Mouse (Mus musculus) retina, embryonic 14.5 days (tissue): ENCODE measurements around the gene Gm30302.
"Not testable (repeated sequence)": the region's sequence is repeated elsewhere in the genome, so short reads cannot be mapped to it uniquely, and the experiment has no call there.

Source experiments
- DNase-seq: peaks from one replicate; pipeline ENCODE4 v3.0.0-alpha.2; 2015; ENCODE audit warnings: low spot score

Gm30302 gene

GRCm38 (mm10) chr13:49798901-49799300, at the start of gene Gm30302:
Gene Gm30302 (minus strand): TSS chr13:49799001.
- DNase-seq: no peak

GRCm38 (mm10) chr13:49846751-49847150, 48.0 kb upstream of the Gm30302 start:
- no peak for DNase-seq

GRCm38 (mm10) chr13:49846141-49846540, 47.3 kb upstream of the Gm30302 start:
- DNase-seq: no peak

GRCm38 (mm10) chr13:49845663-49846062, 46.9 kb upstream of the Gm30302 start:
- no peak for DNase-seq

- no peak for DNase-seq
Measured at GRCm38 (mm10) chr13:49844071-49844470, 45.3 kb upstream of the Gm30302 start.

GRCm38 (mm10) chr13:49841186-49841585, 42.4 kb upstream of the Gm30302 start:
- DNase-seq: no peak

GRCm38 (mm10) chr13:49830355-49830754, 31.6 kb upstream of the Gm30302 start:
- no peak for DNase-seq

- no peak for DNase-seq
Measured at GRCm38 (mm10) chr13:49825300-49825699, 26.5 kb upstream of the Gm30302 start.

GRCm38 (mm10) chr13:49814958-49815357, 16.2 kb upstream of the Gm30302 start:
- no peak for DNase-seq

GRCm38 (mm10) chr13:49814420-49814819, 15.6 kb upstream of the Gm30302 start:
- DNase-seq: no peak

- DNase-seq: no peak
Measured at GRCm38 (mm10) chr13:49807146-49807545, 8.3 kb upstream of the Gm30302 start.

- no peak for DNase-seq
Measured at GRCm38 (mm10) chr13:49788563-49789393, 10.0 kb downstream of the Gm30302 start.

GRCm38 (mm10) chr13:49783899-49784298, 14.9 kb downstream of the Gm30302 start:
- DNase-seq: no peak

- not testable (repeated sequence) for DNase-seq
Measured at GRCm38 (mm10) chr13:49771536-49771935, 27.3 kb downstream of the Gm30302 start.

GRCm38 (mm10) chr13:49769111-49769510, 29.7 kb downstream of the Gm30302 start:
- DNase-seq: no peak

GRCm38 (mm10) chr13:49768048-49768447, 30.8 kb downstream of the Gm30302 start:
- DNase-seq: no peak

- no peak for DNase-seq
Measured at GRCm38 (mm10) chr13:49766269-49766668, 32.5 kb downstream of the Gm30302 start.

GRCm38 (mm10) chr13:49765306-49765705, 33.5 kb downstream of the Gm30302 start:
- no peak for DNase-seq

GRCm38 (mm10) chr13:49762208-49762607, 36.6 kb downstream of the Gm30302 start:
- DNase-seq: no peak

GRCm38 (mm10) chr13:49760675-49761074, 38.1 kb downstream of the Gm30302 start:
- DNase-seq: no peak

GRCm38 (mm10) chr13:49757966-49758365, 40.8 kb downstream of the Gm30302 start:
- no peak for DNase-seq

- DNase-seq: no peak
Measured at GRCm38 (mm10) chr13:49756591-49756990, 42.2 kb downstream of the Gm30302 start.

- no peak for DNase-seq
Measured at GRCm38 (mm10) chr13:49741285-49742040, 57.3 kb downstream of the Gm30302 start.
